Mouse (Mus musculus): Measurements from ENCODE around the gene Gapdhs.

GRCm38 (mm10) chr7:30698589-30698988 is 44.9 kb downstream of the Gapdhs start, which contains the start of gene 2200002J24Rik:
- TF ChIP-seq CTCF (IDR thresholded peaks at IDR 0.05; ENCODE audit: borderline replicate concordance, control insufficient read depth, extremely low read depth, insufficient read depth, low read length, poor library complexity) (no peak), POLR2A (IDR thresholded peaks at IDR 0.05; ENCODE audit: control insufficient read depth, extremely low read depth, insufficient read depth, low read length, poor library complexity) (no peak)
